Mouse (Mus musculus): ENCODE results near the gene Olfr1511. TPM values are rescaled to one million over a fixed set of nuclear protein-coding genes. Genes with fewer than 3 reads are reported as not detected.
"Not testable (repeated sequence)": the region's sequence is repeated elsewhere in the genome, so short reads cannot be mapped to it uniquely, and the experiment has no call there.

The Olfr1511 gene
- polyA plus RNA-seq (2017; shearing (Covaris generic)), result not detected

DNA sequence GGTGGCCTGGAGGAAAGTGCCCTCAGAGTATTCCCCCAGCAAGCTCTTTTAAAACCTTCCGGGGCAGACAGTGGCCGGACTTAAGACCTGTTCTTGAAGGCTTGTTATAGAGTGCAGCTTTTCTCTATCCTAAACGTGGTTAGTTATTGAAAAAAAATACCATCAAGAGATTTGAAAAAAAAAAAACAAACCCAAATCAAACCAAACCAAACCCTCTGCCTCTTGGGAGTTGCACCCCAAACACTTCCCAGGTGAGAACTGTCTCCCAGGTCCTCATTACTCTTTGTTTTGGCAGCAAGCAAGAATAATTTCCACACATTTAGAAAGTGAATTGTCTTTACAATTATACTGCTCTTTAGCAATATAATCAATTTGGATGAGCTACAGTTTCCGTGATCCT, at the start of gene Olfr1511:
Olfr1511 (minus strand) TSS at position 101 of the 400 bp plus-strand sequence.
- ATAC-seq, result no peak

DNA sequence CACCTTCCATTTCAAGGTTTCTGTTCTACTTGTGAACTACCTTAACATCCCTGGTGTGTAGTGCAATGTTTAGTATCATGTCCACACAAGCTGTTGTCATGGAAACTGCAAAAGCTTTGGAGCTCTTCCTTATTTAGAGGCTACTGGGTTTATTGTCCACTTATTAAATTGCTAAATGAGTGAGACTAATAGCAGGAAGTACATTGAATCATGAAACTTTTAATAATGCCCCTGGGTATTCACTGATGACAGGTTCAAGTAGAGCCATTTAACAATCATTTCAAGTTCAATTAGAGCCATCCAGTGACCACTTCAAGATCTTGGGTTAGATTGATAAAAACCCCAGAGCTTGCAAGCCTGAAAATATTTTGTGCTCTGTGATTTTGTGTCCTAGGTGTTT, 45.5 kb upstream of the Olfr1511 start, which contains the start of gene Olfr1509:
Olfr1509 (plus strand) TSS at position 301 of the 400 bp plus-strand sequence.
- ATAC-seq, result no peak

DNA sequence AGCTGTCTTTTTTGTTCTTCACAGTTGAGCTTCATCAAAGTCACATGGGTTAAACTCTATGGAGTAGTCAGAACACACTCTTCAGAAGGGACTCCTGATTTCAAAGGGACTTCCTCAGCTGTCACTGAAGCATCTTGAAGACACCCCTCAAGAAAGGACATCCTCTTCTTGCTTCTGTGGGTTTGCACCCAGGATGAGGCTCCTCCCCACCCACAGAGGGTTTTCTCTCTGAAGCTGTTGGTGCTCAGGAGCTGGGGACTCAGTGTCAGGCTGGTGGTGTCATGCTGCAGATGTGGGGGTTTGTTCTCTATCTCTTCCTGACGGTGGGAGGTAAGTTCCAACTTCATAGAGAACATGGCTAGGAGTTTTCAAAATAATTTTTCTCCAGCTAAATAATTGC, 30.5 kb upstream of the Olfr1511 start:
- ATAC-seq, result no peak

DNA sequence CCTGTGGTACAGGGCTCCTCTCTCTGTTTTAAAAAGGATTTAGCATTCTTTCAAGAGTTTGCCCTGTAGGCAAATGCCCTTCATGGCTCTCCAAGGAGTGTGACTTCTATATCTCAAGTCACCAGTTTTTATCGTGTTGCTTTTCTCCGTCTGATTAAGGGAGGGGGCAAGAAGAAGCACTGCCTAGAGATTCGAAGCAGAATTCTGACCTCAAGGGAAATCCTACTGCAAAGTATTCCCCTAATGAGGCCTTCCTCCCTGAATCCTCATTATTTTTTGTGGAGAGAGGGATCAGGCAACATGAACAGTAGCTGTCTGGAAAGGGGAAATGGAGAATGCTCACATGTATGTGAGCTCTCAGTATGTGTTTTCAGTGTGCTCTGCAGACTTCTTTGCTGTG, 17.1 kb upstream of the Olfr1511 start, which contains the start of gene Olfr1510:
Olfr1510 (minus strand) TSS at position 101 of the 400 bp plus-strand sequence.
- no peak for ATAC-seq

DNA sequence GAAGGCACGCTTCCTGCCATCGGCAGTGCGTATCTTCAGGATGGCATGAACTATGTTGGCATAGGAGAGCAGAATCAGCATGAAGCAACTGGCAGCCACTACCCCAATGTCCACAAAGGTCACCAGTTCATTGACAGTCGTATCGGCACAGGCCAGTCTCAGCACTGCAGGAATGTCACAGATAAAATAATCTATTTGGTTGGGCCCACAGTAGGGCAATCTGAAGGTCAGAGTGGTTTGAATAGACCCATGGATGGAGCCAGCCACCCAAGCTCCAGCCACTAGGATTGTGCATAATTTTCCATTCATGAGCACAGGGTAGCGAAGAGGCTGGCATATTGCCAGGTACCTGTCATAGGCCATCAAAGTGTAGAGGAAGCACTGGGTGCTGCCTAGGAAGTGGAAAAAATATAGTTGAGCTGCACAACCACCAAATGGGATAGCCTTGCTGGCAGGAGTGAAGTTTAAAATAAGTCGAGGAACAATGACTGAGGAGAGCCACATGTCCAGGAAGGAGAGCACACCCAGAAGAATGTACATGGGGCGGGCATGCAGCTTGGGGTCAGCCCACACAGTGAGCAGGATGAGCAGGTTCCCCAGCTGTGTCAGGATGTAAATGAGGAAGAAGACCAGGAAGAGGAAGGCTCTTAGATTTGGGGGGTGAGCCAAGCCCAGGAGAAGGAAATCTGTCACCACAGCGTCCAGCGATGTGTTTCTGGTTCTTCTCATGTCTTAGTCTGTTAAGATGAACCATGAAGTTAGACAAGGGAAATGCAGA, 13.2 kb upstream of the Olfr1511 start:
- not testable (repeated sequence) for ATAC-seq

DNA sequence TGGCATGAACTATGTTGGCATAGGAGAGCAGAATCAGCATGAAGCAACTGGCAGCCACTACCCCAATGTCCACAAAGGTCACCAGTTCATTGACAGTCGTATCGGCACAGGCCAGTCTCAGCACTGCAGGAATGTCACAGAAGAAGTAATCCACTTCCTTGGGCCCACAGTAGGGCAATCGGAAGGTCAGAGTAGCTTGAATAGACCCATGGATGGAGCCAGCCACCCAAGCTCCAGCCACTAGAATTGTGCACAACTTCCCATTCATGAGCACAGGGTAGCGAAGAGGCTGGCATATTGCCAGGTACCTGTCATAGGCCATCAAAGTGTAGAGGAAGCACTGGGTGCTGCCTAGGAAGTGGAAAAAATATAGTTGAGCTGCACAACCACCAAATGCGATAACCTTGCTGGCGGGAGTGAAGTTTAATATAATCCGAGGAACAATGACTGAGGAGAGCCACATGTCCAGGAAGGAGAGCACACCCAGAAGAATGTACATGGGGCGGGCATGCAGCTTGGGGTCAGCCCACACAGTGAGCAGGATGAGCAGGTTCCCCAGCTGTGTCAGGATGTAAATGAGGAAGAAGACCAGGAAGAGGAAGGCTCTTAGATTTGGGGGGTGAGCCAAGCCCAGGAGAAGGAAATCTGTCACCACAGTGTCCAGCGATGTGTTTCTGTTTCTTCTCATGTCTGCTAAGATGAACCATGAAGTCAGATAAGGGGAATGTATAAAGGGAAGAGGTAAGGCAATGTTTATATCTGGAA, 6.9 kb downstream of the Olfr1511 start:
- ATAC-seq, result not testable (repeated sequence)

DNA sequence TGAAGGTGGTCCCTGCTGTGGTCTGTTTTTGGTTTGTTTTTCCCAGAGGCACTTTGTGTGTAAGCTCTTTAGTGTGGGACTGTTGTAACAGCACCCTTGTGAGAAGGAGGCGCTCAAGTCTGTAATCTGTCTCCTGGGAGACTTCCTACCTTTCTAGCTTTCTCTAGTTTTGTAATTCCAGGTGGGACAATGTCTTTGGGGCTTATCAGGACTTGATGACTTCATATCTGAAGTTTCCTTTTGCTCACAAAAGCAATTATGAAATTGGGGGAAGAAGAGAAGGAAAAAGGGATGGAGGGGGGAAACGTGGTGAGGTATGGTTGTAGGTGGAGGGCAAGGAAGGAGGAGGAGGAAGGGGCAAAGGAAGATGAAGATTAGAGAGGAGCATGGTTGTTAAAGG, 18.1 kb downstream of the Olfr1511 start, which contains the start of gene Olfr1512:
Olfr1512 (minus strand) TSS at position 101 of the 400 bp plus-strand sequence.
- ATAC-seq, result no peak

DNA sequence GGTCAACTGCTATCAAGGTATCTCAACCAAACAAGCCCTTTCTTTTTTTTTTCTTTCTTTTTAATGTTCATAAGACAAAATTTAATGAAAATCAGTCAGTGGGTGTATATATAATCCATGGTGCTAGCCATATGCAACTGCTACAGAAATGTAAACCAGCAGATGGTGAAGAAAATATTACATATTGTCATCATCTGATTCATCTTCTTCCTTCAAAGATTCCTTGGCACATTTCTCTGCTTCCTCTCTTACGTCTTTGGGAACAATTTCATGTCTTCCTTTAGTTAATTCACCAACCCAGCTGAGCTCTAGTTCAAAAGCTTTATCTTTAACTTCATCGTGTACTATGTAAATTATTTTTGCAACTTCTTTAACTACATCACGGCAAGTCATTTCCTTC, 28.4 kb downstream of the Olfr1511 start:
- ATAC-seq, result no peak

DNA sequence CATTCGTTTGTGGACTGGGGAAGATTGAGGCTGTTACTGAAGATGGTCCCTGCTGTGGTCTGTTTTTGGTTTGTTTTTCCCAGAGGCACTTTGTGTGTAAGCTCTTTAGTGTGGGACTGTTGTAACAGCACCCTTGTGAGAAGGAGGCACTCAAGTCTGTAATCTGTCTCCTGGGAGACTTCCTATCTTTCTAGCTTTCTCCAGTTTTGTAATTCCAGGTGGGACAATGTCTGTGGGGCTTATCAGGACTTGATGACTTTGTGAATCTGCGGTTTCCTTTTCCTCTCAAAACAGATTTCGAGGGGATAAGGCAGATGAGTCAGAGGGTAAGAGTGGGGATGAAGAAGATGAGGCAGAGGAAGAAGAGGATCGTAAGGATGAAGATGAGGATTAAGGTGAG, 40.9 kb downstream of the Olfr1511 start, which contains the start of gene Olfr1513:
Olfr1513 (minus strand) TSS at position 101 of the 400 bp plus-strand sequence.
- ATAC-seq, result no peak

Other genes starting within 250 kb of the Olfr1511 start
- gene Supt16, start 200.0 kb downstream of the Olfr1511 start, polyA plus RNA-seq (2017; shearing (Covaris generic)), result 10 to 100 TPM; 46.7 to 52.4 TPM
- gene Chd8, start 139.6 kb downstream of the Olfr1511 start, polyA plus RNA-seq (2017; shearing (Covaris generic)), result 10 to 100 TPM; 58.3 to 58.5 TPM
- gene Tox4, start 118.2 kb downstream of the Olfr1511 start, polyA plus RNA-seq (2017; shearing (Covaris generic)), result 10 to 100 TPM; 66.0 to 76.9 TPM
- 10 to 100 TPM; 14.5 to 17.3 TPM for gene Rab2b, start 117.8 kb downstream of the Olfr1511 start, polyA plus RNA-seq (2017; shearing (Covaris generic))
- gene Mettl3, start 92.3 kb downstream of the Olfr1511 start, polyA plus RNA-seq (2017; shearing (Covaris generic)), result 10 to 100 TPM; 32.3 to 33.8 TPM
- 1 to 10 TPM; 2.9 to 4.1 TPM for gene Sall2, start 68.6 kb downstream of the Olfr1511 start, polyA plus RNA-seq (2017; shearing (Covaris generic))
- under 1 TPM in 1 of 2 experiments, not detected in 1; 0.12 TPM for gene Olfr1513, start 41.0 kb downstream of the Olfr1511 start, polyA plus RNA-seq (2017; shearing (Covaris generic))
- not detected for gene Olfr1512, start 18.2 kb downstream of the Olfr1511 start, polyA plus RNA-seq (2017; shearing (Covaris generic))
- not detected for gene Olfr1510, start 17.0 kb upstream of the Olfr1511 start, polyA plus RNA-seq (2017; shearing (Covaris generic))
- not detected for gene Olfr1509, start 45.6 kb upstream of the Olfr1511 start, polyA plus RNA-seq (2017; shearing (Covaris generic))
- gene Olfr1508, start 70.1 kb upstream of the Olfr1511 start, polyA plus RNA-seq (2017; shearing (Covaris generic)), result not detected
- gene Olfr1507, start 98.4 kb upstream of the Olfr1511 start, polyA plus RNA-seq (2017; shearing (Covaris generic)), result under 1 TPM in 1 of 2 experiments, not detected in 1; 0.81 TPM